Mouse (Mus musculus): ENCODE data around the gene Irak3. TPM values are rescaled to one million over a fixed set of nuclear protein-coding genes. Genes with fewer than 3 reads are reported as not detected.

Gene Irak3
- polyA plus RNA-seq, 1 experiment, result 10.3 TPM

DNA sequence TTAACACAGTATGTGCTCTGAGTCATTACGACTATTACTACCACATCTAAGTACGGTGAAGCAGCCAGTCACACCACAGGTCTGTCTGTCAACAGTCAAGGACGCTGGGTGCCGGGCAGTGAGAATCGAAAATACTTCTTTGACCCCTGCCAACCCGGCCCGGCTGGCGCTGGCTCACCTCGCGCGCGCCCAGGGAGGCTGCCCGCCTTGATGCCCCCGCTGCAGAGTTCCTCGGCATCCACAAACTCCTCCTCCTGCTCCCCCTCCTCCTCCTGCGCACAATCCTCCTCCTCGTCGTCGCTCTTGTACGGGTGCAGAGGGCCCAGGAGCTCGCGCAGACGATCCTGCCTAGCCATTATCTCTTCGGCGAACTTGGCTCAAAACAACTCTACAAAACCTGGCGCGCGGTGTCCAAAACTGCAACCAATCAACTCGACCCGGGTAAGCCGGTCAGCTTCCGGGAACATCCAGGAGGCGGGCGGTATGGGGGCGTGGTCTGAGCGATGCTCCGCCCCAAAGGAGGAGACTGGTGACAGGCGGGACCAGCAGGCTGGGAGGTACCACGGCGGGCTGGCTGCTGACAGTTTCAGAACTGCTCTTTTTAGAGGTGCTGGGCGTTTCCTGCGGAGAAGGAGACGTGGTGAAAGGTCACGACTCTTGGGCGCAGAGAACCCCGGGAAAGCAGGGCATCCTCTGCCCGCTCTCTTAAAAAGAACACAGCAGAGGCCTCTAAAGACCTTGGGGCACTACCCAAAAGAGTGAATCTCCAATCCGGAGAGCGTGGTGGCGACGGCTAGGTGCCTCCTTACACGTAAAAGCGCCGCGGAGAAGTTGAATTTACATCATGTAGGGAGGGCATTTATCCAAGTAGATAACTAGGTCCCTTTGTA, 89.2 kb downstream of the Irak3 start, which contains the start of gene Helb:
Gene Helb (minus strand): TSS at position 481 of the 890 bp plus-strand sequence.
- TF ChIP-seq POLR2A (IDR thresholded peaks at IDR 0.05; ENCODE audit: insufficient read depth, low read length), result peak; percentile 80
- TF ChIP-seq CTCF (IDR thresholded peaks at IDR 0.05; ENCODE audit: low read depth, low read length), result no peak
- peak; percentile 64; the same call in 1 of the 2 replicates for TF ChIP-seq EP300 (IDR thresholded peaks at IDR 0.05; ENCODE audit: insufficient read depth, low read depth, low read length)
- peak within 1 kb of the TSS; percentile 95 for H3K27ac ChIP-seq (ENCODE audit: insufficient read depth, low read length)

DNA sequence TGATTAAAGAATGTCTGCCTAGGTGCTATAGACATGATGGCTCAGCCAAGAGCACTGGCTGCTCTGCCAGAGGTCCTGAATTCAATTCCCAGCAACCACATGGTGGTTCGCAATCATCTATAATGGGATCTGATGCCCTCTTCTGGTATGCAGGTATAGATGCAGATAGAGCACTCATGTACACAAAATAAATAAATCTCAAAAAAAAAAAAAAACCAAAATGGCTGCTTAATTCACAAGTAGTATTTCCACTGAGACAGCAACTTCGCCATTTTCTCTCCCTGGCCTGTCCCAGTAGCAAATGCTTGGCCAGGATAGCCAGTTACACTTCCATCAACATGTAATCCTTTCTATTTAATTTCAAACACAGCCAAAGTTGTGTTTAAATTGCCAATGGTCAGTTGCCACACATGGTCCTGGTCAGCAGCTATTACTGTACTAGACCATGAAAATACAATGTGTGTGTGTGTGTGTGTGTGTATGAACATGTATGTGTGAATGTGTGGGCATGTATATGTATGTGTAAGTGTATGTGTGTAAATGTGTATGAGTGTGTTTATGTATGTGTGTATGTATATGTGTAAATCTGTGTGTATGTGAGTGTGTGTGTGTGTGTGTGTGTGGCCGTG, 90.1 kb downstream of the Irak3 start:
- TF ChIP-seq POLR2A (IDR thresholded peaks at IDR 0.05; ENCODE audit: insufficient read depth, low read length) (no peak), EP300 (IDR thresholded peaks at IDR 0.05; ENCODE audit: insufficient read depth, low read depth, low read length) (no peak), CTCF (IDR thresholded peaks at IDR 0.05; ENCODE audit: low read depth, low read length) (no peak)
- no peaks in the 10 kb centered on the region for H3K4me1 ChIP-seq (ENCODE audit: control insufficient read depth, insufficient read depth, low read length)
- H3K9ac ChIP-seq (ENCODE audit: low read depth, poor library complexity, severe bottlenecking), result peak overlapping the region; percentile 65
- no peaks in the 10 kb centered on the region for H3K27me3 ChIP-seq (ENCODE audit: control insufficient read depth, insufficient read depth, low read length, poor library complexity, severe bottlenecking)
- H3K9me3 ChIP-seq (replicated peaks; ENCODE audit: control insufficient read depth, insufficient read depth, low read length, poor library complexity, severe bottlenecking), result no peaks in the 10 kb centered on the region
- H3K4me3 ChIP-seq (ENCODE audit: low read depth, low read length), result peak overlapping the region; percentile 75
- peak overlapping the region; percentile 48; the same call in 1 of the 2 replicates for H3K27ac ChIP-seq (ENCODE audit: insufficient read depth, low read length)
- peaks cover 28% of the 10 kb centered on the region for H3K36me3 ChIP-seq (ENCODE audit: control insufficient read depth, insufficient read depth, low read length, poor library complexity, severe bottlenecking)

More for the DNA sequence above, 89.2 kb downstream of the Irak3 start, which contains the start of gene Helb:
- Histone ChIP-seq H3K36me3 (ENCODE audit: control insufficient read depth, insufficient read depth, low read length, poor library complexity, severe bottlenecking) (peaks cover 22% of the 10 kb centered on the region), H3K27me3 (ENCODE audit: control insufficient read depth, insufficient read depth, low read length, poor library complexity, severe bottlenecking) (no peaks in the 10 kb centered on the region), H3K4me3 (ENCODE audit: low read depth, low read length) (peak within 1 kb of the TSS; percentile 75), H3K9me3 (replicated peaks; ENCODE audit: control insufficient read depth, insufficient read depth, low read length, poor library complexity, severe bottlenecking) (no peaks in the 10 kb centered on the region), H3K9ac (ENCODE audit: low read depth, poor library complexity, severe bottlenecking) (peak within 1 kb of the TSS; percentile 65), H3K4me1 (ENCODE audit: control insufficient read depth, insufficient read depth, low read length) (no peaks in the 10 kb centered on the region)

DNA sequence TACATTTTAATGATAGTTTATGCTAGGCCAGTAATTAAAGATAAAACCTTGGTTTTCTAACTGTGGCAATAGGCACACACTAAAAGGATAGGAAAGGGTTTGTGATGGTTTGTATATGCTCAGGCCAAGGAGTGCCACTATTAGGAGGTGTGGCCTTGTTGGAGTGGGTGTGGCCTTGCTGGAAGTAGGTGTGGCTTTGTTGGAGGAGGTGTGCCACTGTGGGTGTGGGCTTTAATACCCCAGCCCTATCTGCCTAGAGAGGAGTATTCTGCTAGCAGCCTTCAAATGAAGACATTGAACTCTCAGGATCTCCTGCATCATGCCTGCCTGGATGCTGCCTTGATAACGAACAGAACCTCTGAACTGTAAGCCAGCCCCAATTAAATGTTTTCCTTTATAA, 101.1 kb downstream of the Irak3 start:
- Histone ChIP-seq H3K27me3 (ENCODE audit: control insufficient read depth, insufficient read depth, low read length, poor library complexity, severe bottlenecking) (no peaks in the 10 kb centered on the region), H3K36me3 (ENCODE audit: control insufficient read depth, insufficient read depth, low read length, poor library complexity, severe bottlenecking) (peaks cover 62% of the 10 kb centered on the region), H3K9ac (ENCODE audit: low read depth, poor library complexity, severe bottlenecking) (no peak overlapping the region), H3K4me1 (ENCODE audit: control insufficient read depth, insufficient read depth, low read length) (no peaks in the 10 kb centered on the region), H3K9me3 (replicated peaks; ENCODE audit: control insufficient read depth, insufficient read depth, low read length, poor library complexity, severe bottlenecking) (no peaks in the 10 kb centered on the region), H3K27ac (ENCODE audit: insufficient read depth, low read length) (no peak overlapping the region), H3K4me3 (ENCODE audit: low read depth, low read length) (no peak overlapping the region)
- TF ChIP-seq EP300 (IDR thresholded peaks at IDR 0.05; ENCODE audit: insufficient read depth, low read depth, low read length), result no peak
- no peak for TF ChIP-seq CTCF (IDR thresholded peaks at IDR 0.05; ENCODE audit: low read depth, low read length)
- TF ChIP-seq POLR2A (IDR thresholded peaks at IDR 0.05; ENCODE audit: insufficient read depth, low read length), result no peak

DNA sequence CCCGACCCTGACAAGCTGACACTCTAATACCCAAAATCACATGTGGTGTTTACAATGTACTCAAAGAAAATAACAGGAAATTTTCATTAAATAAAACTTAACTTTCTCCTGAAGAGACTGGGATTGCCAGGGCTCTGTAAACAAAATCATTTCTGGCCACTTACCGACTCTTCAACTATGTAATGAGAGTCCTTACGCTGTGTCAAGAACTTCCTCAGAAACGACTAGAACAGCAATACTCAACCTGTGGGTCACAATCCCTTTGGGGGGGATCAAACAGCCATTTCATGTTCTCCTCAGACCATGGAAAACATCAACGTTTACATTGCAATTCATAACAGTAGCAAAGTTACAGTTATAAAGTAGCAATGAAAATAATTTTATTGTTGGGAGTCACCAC, 104.4 kb downstream of the Irak3 start:
- peaks cover 58% of the 10 kb centered on the region for H3K36me3 ChIP-seq (ENCODE audit: control insufficient read depth, insufficient read depth, low read length, poor library complexity, severe bottlenecking)
- no peaks in the 10 kb centered on the region for H3K4me1 ChIP-seq (ENCODE audit: control insufficient read depth, insufficient read depth, low read length)
- TF ChIP-seq CTCF (IDR thresholded peaks at IDR 0.05; ENCODE audit: low read depth, low read length) (no peak), EP300 (IDR thresholded peaks at IDR 0.05; ENCODE audit: insufficient read depth, low read depth, low read length) (no peak), POLR2A (IDR thresholded peaks at IDR 0.05; ENCODE audit: insufficient read depth, low read length) (no peak)
- H3K9ac ChIP-seq (ENCODE audit: low read depth, poor library complexity, severe bottlenecking), result no peak overlapping the region
- no peak overlapping the region for H3K27ac ChIP-seq (ENCODE audit: insufficient read depth, low read length)
- no peaks in the 10 kb centered on the region for H3K27me3 ChIP-seq (ENCODE audit: control insufficient read depth, insufficient read depth, low read length, poor library complexity, severe bottlenecking)
- no peak overlapping the region for H3K4me3 ChIP-seq (ENCODE audit: low read depth, low read length)
- H3K9me3 ChIP-seq (replicated peaks; ENCODE audit: control insufficient read depth, insufficient read depth, low read length, poor library complexity, severe bottlenecking), result no peaks in the 10 kb centered on the region

DNA sequence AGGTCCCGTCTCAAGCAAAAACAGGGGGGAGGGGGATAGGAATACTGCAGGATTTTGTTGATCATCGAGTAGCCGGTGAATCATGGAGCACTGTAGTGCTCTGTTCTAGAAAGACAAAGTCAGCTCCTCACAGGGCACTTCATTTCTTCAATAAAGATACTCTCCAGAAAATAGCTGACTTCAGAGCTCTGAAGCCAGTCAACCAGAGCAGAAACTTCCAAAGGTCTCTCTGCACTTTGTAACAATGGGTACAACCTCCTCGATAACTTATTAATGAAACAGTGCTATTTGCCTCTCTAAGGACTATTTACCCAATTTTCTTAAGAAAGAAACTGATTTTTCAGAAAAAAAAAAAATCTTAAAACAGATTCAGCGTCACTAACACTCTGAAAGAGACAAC, 106.2 kb downstream of the Irak3 start:
- TF ChIP-seq CTCF (IDR thresholded peaks at IDR 0.05; ENCODE audit: low read depth, low read length) (no peak), EP300 (IDR thresholded peaks at IDR 0.05; ENCODE audit: insufficient read depth, low read depth, low read length) (no peak), POLR2A (IDR thresholded peaks at IDR 0.05; ENCODE audit: insufficient read depth, low read length) (no peak)

More for the DNA sequence above, 106.2 kb downstream of the Irak3 start:
- no peak overlapping the region for H3K9ac ChIP-seq (ENCODE audit: low read depth, poor library complexity, severe bottlenecking)
- no peaks in the 10 kb centered on the region for H3K27me3 ChIP-seq (ENCODE audit: control insufficient read depth, insufficient read depth, low read length, poor library complexity, severe bottlenecking)
- no peaks in the 10 kb centered on the region; the same call in 1 of the 2 replicates for H3K9me3 ChIP-seq (replicated peaks; ENCODE audit: control insufficient read depth, insufficient read depth, low read length, poor library complexity, severe bottlenecking)
- H3K36me3 ChIP-seq (ENCODE audit: control insufficient read depth, insufficient read depth, low read length, poor library complexity, severe bottlenecking), result peaks cover 59% of the 10 kb centered on the region
- H3K4me1 ChIP-seq (ENCODE audit: control insufficient read depth, insufficient read depth, low read length), result no peaks in the 10 kb centered on the region
- H3K4me3 ChIP-seq (ENCODE audit: low read depth, low read length), result no peak overlapping the region
- no peak overlapping the region for H3K27ac ChIP-seq (ENCODE audit: insufficient read depth, low read length)

All from ES-Bruce4 (cell line).